Mouse (Mus musculus): ENCODE measurements around the gene Nrap.
"Not testable (repeated sequence)": the region's sequence is repeated elsewhere in the genome, so short reads cannot be mapped to it uniquely, and the experiment has no call there.

Gene Nrap

DNA sequence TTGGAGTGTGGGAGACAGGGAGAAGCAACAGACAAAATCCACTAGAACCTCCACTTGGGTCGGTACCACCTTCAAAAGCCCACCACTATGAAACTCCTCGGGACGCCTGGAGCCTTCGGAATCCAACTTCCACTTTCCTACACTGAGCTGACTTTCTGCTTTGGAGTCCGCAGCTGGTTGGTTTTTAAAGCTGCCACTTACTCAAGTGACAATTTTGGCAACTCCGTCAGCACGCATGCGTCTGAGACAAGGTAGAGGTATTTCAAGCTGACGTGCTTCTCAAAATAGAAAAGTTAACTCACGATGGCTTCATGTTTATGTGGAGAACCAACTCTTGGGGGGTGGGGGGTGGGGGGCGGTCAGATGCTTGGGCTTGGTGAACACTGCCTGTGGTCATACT, at the start of gene Nrap:
Gene Nrap (minus strand): TSS at position 159 of the 400 bp plus-strand sequence.
- DNase-seq (ENCODE audit: low read depth, low spot score) = no peak

DNA sequence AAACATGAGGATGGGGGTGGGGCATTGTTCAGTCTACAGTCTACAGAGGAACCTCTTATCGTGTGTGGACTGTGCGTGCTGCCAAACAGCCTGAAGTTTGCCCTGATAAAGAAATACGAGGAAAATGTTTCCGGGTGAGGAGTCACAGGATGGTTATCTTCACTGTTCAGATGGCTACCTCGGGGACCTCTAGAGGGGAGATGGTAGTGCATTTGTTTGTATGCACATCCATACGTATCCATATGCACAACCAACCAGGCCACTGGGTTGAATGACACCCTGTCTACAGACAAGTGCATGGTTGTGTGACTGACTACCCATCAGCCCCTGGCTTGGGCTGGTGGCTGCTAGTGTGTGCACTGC, 49.2 kb upstream of the Nrap start:
- no peak for DNase-seq (ENCODE audit: low read depth, low spot score)

DNA sequence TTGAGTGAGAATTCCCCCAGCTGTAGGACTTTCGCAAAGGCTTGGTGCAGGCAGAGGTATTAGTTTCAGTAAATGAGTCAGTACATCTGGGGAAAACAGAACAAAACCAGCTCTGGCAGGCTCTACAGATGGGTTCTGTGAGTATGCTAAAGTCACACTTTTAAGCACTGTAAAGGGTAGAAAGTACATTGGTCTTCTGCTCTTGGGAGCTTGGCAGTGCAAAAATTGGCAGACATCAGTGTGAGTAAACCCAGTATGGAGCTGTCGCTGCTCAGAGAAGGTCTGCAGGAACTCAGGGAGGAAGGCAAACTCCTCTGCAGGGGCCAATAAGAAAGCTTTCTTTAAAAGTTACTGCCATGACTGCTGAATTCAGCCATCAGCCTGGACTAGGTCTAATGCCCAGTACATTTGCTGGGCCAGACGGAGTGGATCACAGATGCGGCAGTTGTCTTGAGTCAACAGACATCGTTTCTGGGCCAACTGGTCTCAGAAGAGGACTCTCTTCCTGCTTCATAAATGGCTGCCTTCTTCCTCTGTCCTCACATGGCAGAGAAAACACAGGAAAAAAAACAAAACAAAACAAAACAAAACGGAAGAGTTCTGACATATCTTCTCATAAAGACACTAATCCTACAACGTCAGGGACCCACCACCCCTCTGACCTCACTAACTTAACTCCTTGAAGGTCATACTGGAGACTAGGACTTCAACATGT, 48.7 kb upstream of the Nrap start:
- no peak for DNase-seq (ENCODE audit: low read depth, low spot score)

DNA sequence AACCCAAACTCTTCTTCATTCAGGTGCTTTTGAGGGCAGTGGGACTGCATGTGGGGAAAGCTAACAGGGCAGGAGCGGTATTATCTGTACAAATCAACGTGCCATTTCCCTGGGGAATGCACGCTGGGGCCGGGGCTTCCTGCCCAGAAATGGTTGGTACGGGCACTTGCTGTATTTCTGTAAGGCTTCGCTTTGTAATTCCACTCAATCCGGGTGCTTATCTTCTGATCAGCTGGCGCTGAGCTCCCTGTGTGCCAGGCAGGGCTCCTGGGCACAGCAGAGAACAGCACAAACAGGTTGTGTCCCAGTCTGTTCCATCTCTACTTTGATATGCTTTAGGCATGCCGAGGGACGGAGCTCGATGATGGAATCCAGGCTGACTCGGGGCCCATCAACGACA, 46.5 kb upstream of the Nrap start:
- DNase-seq (ENCODE audit: low read depth, low spot score) = no peak

DNA sequence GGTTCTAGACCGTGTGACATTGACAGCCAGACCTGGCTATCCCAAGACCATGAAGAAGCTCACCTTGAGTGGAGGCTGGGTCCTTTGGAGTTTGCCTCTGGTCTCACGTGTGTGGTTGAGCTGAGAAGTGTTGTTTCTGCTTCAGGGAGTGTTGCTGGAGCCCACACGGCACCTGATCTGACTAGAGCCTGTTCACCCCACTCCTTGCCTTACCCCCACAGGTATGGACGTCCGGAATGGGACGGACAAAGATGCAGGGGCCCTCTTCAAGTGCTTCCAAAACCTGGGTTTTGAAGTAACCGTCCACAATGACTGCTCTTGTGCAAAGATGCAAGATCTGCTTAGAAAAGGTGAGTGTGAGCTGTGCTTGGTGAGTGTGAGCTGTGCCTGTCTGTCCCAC, 43.7 kb upstream of the Nrap start:
- no peak for DNase-seq (ENCODE audit: low read depth, low spot score)

DNA sequence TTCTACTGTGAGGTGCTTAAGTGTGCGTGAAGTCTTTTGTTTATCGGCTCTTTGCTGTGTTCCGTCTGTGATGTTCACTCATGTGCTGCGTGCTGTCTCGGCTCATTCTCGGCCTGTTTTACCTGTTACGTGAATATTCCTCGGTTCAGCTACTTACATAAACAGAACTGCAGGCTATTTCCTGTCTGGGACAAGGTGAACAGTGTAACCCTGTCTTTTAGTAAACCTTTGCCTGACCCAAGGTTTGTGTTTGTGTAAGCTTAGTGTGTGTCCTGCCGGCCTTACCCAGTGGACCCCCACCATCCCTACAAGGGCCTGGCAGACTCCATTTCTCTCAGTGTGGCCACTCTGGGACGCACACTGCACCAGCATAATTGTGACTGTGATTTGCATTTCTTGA, 42.9 kb upstream of the Nrap start:
- no peak for DNase-seq (ENCODE audit: low read depth, low spot score)

DNA sequence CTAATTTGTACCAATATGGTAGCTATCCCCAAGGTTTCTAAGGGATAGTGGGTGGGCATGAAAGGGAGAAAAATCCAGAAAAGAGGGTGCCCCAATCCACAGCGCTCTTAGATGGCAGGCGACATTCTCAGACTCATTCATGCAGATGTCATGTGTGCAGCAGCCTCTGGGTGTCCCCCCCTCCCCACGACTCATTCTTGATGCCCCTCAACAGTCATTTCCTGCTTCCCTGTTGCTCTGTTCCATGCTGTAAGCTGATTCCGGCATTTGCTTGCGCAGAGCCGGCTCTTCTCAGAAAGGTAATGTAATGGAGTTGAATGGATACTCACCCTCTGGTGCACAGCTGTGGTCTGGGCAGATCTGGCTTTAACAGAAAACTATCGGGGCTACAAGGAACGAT, 40.5 kb upstream of the Nrap start:
- DNase-seq (ENCODE audit: low read depth, low spot score) = no peak

DNA sequence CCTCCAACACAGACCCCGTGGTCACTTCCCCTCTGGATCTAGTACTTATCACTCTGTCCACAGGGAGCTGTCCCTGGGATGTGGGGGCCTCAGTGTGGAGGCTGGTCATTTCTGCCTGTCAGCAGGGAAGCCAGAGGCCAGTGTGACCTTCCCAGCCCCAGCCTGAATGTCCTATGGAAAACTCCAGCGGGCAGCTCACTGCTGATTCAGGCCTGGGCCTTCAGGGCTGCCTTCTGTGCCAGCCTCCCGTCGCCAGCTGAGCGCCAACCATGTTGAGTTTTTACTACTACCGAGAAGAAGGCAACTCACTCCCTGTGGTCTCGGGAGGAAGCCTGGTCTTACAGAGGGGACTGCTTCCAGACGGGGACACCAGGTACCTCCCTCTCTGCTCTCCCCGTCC, 35.7 kb upstream of the Nrap start:
- DNase-seq (ENCODE audit: low read depth, low spot score) = no peak

DNA sequence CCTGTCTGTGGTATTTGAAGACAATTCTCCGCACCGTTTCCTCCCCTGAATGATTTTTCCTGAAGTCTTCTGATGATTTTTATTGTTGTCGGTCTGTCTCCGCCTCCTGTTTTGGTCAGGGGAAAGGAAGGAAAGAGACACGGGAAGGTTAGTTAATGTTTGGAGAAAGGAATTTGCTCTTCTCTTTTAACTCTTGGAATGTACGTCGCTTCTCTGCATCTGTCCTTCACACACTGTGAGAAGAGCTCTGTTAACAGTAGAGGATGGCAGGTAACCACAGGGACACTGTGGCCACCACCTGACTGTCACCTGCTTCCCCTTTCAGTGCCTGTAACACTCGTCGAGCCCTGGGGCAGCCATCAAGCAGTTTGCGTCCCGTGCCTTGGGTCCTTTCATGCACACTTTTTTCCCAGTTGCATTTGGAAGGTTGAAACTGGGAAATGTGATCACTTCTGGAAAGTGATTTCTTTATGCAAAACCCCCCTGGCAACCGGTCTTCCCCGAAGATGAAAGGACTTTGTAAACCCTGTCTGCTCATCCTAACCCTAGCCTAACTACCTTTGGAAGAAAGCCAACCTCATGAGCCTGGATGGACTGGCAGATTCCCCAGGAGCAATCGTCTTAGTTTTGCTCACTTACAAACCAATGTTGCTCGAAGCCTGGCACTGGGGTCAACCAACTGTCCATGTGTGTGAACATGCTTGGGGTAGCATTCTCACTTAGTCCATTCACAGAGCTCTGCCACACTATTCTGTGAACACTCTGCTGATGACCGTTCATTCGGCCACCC, 35.0 kb upstream of the Nrap start:
- DNase-seq (ENCODE audit: low read depth, low spot score) = no peak

DNA sequence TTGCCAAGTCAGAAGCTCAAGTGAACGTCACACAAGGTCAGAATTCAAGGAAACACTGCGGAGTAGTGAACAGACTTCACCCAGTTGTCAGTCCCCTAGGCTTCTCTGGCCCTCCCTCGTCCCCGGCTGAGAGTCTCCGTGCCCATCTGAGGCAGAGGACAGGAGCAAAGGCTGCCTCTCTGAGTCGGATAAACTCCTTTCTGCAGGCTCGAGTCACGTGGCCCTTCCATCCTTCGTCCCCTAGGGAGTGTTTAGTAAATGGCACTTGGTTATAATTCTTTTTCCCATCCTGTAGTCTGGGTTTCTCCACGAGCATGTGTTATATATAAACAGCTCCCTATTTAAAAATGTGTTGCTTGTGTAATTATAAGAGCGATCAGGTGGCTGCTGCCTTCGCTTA, 33.5 kb upstream of the Nrap start:
- DNase-seq (ENCODE audit: low read depth, low spot score) = peak; percentile 62

DNA sequence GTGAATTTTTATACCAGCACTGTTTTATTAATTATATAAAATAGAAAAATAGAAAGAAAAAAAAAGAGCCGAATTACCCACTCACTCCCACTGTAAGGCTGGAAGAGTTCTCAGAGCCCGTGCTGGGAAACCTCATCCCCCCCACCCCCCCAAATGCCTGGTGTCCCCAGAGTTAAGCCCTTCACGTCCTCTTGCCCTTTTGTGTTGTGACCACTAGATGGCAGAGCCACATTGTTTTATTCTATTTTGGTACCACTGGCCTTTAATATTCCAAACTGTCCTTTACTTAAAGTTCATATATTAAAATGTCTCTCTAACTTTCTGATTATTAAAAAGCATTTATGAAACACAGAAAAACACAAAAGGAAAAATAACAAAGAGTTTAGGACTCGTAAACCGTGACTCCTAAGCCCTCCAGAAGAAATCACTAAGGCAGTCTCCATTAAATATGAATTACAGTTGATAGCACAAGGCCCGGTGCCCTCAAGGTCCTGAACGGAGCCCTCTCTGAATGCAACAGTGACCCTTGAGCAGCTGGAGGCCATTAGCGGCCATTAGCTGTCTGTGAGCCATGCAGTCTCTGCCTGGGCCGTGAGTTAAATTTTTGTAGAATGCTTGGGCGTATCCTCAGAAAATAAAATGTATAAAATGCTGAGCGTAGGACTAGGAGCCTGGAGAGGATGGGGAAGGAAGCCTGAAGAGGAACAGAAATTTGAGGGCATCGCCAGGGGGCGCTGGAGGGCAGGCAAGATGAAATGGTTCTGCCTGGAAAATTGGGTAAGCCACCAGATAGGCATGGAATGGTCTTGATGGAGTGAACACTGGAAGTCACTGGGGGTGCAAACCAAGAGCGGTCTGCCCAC, 32.9 kb upstream of the Nrap start:
- DNase-seq (ENCODE audit: low read depth, low spot score) = peak; percentile 81

DNA sequence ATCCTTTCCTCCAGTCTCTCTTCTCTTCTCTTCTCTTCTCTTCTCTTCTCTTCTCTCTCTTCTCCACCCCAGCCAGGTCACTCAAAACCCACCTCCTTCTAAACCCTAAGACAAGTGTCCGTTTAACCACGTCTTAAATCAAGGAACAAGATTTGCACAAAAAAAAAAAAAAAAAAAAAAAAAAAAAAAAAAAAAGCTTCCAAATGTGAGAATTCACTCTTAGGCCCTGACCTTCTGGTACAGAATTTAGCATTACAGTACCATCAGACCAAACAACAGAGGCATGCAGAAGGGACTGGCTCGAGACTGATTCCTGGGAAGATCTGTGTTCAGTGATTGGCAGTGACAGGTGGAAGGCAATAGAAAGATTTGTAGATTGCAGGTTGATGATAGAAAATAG, 30.5 kb upstream of the Nrap start:
- DNase-seq (ENCODE audit: low read depth, low spot score) = no peak

DNA sequence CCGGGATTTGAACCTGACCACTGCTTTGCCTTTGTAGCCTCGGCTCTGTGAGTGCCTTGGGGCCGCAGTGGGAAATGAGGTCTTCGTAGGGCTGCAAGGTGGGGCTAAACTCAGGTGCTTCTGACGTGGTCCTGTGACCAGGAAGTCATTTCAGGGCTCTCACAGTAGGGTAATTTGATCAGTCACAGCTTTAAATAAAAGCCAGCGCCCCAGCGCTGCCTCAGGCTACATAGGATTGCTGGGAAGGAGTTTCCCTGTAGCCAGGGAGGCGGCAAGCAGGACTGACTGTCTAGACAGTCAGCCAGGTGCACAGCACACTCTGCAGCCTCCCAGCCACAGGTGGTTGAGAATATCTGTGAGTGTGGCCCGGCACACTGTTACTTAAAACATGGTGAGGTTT, 29.6 kb upstream of the Nrap start:
- DNase-seq (ENCODE audit: low read depth, low spot score) = no peak

DNA sequence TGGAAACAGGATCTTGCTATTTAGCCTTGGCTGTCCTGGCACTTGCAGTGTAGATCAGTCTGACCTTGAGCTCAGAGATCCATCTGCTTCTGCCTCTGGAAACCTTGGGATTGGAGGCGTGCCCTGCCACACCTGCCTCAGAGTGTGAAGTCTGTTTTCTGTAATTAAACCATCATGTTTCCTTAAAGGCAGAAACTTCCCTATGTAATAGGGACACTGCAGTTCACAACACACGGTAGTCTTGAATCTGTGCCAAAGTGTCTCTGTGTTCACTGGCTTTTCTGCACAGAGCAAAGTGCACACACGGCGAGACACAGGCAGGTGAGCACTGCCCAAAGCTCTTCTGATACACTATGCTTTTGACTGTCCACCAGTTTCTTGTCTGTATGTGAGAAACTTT, 28.6 kb upstream of the Nrap start:
- DNase-seq (ENCODE audit: low read depth, low spot score) = no peak

DNA sequence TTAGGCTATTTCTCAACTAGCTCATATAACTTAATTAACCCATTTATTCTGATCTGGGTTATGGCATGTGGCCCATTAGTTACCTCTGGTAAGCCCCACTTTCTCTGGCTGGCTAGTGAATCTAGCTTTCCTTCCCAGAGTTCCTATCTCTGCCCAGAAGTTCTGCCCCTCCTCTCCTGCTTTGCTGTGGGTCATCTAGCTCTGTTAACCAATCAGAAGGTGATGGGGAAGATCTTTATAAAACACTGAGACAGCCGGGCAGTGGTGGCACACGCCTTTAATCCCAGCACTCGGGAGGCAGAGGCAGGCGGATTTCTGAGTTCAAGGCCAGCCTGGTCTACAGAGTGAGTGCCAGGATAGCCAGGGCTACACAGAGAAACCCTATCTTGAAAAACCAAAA, 20.0 kb upstream of the Nrap start:
- DNase-seq (ENCODE audit: low read depth, low spot score) = not testable (repeated sequence)

DNA sequence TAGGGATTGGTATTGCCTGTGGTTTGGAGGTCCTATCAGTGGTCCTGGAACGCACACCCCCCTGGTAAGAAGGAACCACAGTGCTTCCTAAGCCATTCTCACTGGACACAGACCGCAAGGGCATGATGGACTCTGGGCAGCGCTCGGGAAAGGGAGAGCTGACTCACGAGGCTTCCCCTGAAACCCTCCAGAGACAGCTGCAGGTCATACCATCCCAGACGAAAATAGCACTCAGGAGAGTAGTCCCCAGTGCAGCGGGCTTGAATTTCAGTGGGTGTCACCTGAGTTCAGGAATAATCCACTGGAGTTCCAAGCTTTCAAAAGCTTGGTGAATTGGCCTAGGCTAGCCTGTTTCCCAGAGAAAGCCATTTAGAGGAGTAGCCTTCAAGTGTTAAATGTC, 16.7 kb upstream of the Nrap start:
- DNase-seq (ENCODE audit: low read depth, low spot score) = no peak

DNA sequence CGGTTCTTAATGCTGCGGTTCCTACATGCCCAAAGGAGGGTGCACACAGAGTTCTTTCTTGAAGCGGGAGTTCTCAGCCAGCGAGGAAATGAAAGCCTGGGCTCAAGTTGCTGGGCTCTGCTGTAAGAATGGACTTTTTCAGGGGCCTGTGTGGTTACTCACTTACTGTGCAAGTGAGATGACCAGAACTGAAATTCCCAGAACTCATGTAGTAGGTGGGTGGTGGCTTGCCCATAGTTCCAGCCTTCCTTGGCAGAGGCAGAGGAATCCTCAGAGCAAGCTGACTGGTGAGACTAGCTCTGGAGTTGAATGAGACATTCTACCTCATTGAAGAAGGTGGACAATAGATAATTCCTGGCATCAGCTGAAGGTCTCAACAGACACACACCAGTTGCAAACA, 16.0 kb upstream of the Nrap start:
- DNase-seq (ENCODE audit: low read depth, low spot score) = no peak

DNA sequence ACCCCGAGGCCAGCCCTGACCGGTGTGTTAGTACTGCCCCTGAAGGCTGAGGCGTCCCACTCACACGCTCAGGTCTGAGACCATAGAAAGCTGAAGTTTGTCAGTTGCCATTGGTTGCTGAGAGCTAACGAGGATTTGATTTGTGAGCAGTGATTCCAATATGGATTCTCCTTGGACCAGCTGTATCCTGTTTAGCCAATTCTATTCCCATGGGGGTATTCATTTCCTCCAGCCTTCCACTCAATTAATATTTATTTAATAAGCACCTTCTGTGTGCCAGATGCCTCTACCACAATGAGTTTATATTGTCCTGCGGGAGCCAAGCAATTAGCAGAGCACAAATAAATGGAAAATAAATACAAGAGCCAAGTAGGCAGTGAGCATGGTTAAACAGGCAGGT, 12.0 kb upstream of the Nrap start:
- no peak for DNase-seq (ENCODE audit: low read depth, low spot score)

DNA sequence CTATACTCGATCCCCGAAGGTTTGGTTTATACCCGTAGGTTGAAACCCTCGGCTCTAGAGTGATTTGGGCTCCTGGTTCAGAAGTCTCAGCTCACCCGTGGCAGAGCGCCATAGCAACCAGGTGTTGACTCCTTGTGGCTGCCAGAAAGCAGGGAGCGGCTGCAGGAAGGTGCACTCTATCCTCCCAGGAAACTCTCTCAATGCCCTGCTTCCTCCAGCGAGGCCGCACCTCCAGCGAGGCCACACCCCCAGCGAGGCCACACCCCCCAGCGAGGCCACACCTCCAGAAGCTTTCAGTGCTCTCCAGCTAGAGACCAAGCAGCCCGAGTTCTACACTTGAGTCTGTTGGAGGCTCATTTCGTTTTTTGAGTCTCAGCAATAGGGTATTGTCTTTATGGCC, 10.4 kb upstream of the Nrap start:
- DNase-seq (ENCODE audit: low read depth, low spot score) = no peak

DNA sequence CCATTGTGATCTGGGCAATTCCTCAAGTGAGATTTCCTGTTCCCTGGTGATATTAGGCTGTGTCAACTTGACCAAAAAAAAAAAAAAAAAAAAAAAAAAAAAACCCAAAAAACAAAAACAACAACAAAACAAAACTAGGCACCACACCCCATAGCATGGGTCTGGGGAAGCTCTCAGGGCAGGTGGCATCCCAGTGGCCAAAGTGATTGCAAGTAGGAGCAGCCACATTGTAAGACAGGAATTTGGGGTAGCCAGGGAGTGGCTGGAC, 8.6 kb upstream of the Nrap start:
- DNase-seq (ENCODE audit: low read depth, low spot score) = no peak

DNA sequence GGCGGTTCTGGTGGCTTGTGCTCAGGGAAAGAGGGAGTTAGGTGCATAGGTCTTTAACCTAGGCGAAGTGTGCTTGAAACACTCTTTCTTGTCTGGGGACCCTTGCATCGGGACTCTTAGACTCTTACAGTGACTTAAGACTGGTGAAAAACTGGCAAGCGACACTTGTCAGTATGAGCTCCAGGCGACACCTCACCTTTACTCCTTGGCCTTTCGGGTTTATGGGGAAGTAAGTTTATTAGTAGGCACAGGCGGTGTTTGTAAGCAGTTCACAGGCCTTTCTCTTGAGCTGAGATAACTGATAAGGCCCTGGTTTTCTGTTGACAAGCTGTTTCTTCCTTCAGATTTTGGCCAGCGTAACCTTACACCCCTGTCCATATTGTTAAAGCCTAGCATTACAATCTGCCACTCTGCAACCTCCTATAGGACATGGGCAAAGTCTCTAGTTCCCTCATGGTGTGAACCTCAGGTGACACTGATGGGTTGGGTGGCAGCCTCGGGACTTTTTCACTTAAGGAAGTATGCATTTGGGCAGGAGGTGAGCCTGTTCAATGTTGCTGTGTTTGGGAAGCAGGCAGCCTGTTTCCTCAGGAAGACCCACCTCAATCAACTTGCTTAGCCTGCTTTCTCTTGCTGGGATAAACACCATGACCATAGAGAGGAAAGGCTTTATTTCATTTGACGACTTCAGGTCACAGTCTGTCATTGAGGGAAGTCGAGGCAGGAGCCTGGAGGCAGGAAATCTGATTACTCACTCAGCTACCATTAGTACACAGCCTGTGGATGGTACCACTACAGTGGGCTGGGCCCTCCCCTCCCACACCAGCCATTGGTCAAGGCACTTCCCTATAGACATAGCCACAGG, 8.1 kb upstream of the Nrap start:
- no peak for DNase-seq (ENCODE audit: low read depth, low spot score)

Data from telencephalon, adult 2 months (tissue).